In genomic region chr14:121721431-121721830, GRCm38 (mm10) we compare ENCODE assay signal across 18 mouse cellular contexts.
A peak's percentile ranks its signal among the peaks of the same experiment; 100 is the strongest.
DNase-seq lines count a peak whose midpoint lies in the region; ATAC-seq and TF ChIP-seq lines count a peak whose summit lies in the region.
"Had no signal": no experiment of that assay in that cellular context is flagged by ENCODE, and none has a peak within 500 bp of the region (broad histone marks: within the 10 kb centered on the region; RNA-seq: fewer than 3 reads in every experiment).

No protein-coding gene starts in this region.

- TF ChIP-seq CTCF in liver, postnatal 0 days (IDR thresholded peaks at IDR 0.05; ENCODE audit: low read depth) = no peak

- H3K9ac ChIP-seq in intestine, embryonic 14.5 days (ENCODE audit: low read length) = no peak overlapping the region
- H3K9ac ChIP-seq in intestine, embryonic 16.5 days (ENCODE audit: low read depth, low read length) = no peak overlapping the region
- H3K9ac ChIP-seq in liver, embryonic 12.5 days = no peak overlapping the region
- H3K9ac ChIP-seq in liver, postnatal 0 days (replicated peaks) = no peak overlapping the region
- no peak overlapping the region for H3K9ac ChIP-seq in forebrain, embryonic 16.5 days (replicated peaks; ENCODE audit: low read depth, low read length)
- H3K9ac ChIP-seq: forebrain, postnatal 0 days; liver, embryonic 13.5 days; midbrain, embryonic 12.5 days had no signal

- 0 out of 2 replicates have a peak overlapping the region, but pooled peaks have one; percentile 18 for H3K27ac ChIP-seq in intestine, embryonic 14.5 days (ENCODE audit: low read depth)
- H3K27ac ChIP-seq in intestine, embryonic 16.5 days (ENCODE audit: low read length) = no peak overlapping the region
- 0 out of 2 replicates have a peak overlapping the region, but pooled peaks have one; percentile 6 for H3K27ac ChIP-seq in liver, embryonic 12.5 days
- H3K27ac ChIP-seq in liver, postnatal 0 days (ENCODE audit: low read depth) = no peak overlapping the region
- H3K27ac ChIP-seq in forebrain, embryonic 16.5 days (ENCODE audit: low read length) = no peak overlapping the region
- H3K27ac ChIP-seq: limb, embryonic 10.5 days; liver, embryonic 13.5 days; midbrain, embryonic 12.5 days; stomach, postnatal 0 days had no signal

- ATAC-seq in intestine, embryonic 14.5 days (replicated peaks; ENCODE audit: low FRiP score, low TSS enrichment, low read depth) = no peak
- no peak for ATAC-seq in intestine, embryonic 16.5 days
- no peak for ATAC-seq in liver, embryonic 12.5 days
- ATAC-seq in liver, postnatal 0 days = no peak
- ATAC-seq in forebrain, embryonic 16.5 days = no peak
- ATAC-seq: forebrain, postnatal 0 days; lung, postnatal 0 days had no signal

- no peaks in the 10 kb centered on the region for H3K27me3 ChIP-seq in intestine, embryonic 14.5 days (replicated peaks; ENCODE audit: control insufficient read depth, insufficient read depth, low read length)
- no peaks in the 10 kb centered on the region for H3K27me3 ChIP-seq in intestine, embryonic 16.5 days (replicated peaks; ENCODE audit: control insufficient read depth, insufficient read depth, low read length)
- H3K27me3 ChIP-seq in liver, embryonic 12.5 days (replicated peaks) = no peaks in the 10 kb centered on the region
- no peaks in the 10 kb centered on the region for H3K27me3 ChIP-seq in liver, postnatal 0 days (ENCODE audit: insufficient read depth, low read length)
- H3K27me3 ChIP-seq in forebrain, embryonic 16.5 days (replicated peaks; ENCODE audit: control insufficient read depth, insufficient read depth, low read length) = no peaks in the 10 kb centered on the region
- H3K27me3 ChIP-seq: liver, embryonic 13.5 days; midbrain, embryonic 12.5 days had no signal

- DNase-seq in intestine, embryonic 14.5 days (ENCODE audit: low spot score) = no peak
- DNase-seq in liver, postnatal 0 days = no peak
- DNase-seq in heart, adult 9 months (ENCODE audit: low spot score in 2 of 2) = peak; percentile 69 to 71
- no peak for DNase-seq in embryo, embryonic 10 days (ENCODE audit: low spot score)
- DNase-seq: adrenal gland, postnatal 14 days; cerebellum, postnatal 10 days; forebrain, postnatal 0 days; kidney, postnatal 10 days; liver, embryonic 13.5 days; retina, postnatal 1 day; thymus, postnatal 14 days had no signal

- peaks cover 14% of the 10 kb centered on the region for H3K4me1 ChIP-seq in intestine, embryonic 14.5 days (replicated peaks; ENCODE audit: control insufficient read depth, insufficient read depth, low read length)
- peaks cover 5% of the 10 kb centered on the region; the same call in 1 of the 2 replicates for H3K4me1 ChIP-seq in intestine, embryonic 16.5 days (ENCODE audit: control insufficient read depth, insufficient read depth, low read length)
- H3K4me1 ChIP-seq in liver, embryonic 12.5 days = peaks cover 10% of the 10 kb centered on the region; the same call in 1 of the 2 replicates
- H3K4me1 ChIP-seq in liver, postnatal 0 days (ENCODE audit: insufficient read depth) = peaks cover 18% of the 10 kb centered on the region
- H3K4me1 ChIP-seq in forebrain, embryonic 16.5 days (replicated peaks; ENCODE audit: control insufficient read depth, insufficient read depth, low read length) = peaks cover 9% of the 10 kb centered on the region

- H3K36me3 ChIP-seq in intestine, embryonic 14.5 days (ENCODE audit: control insufficient read depth, insufficient read depth, low read length) = no peaks in the 10 kb centered on the region
- no peaks in the 10 kb centered on the region; the same call in 1 of the 2 replicates for H3K36me3 ChIP-seq in intestine, embryonic 16.5 days (ENCODE audit: control insufficient read depth, insufficient read depth, low read length)
- H3K36me3 ChIP-seq in liver, embryonic 12.5 days = no peaks in the 10 kb centered on the region
- H3K36me3 ChIP-seq in liver, postnatal 0 days (replicated peaks; ENCODE audit: insufficient read depth, low read length) = no peaks in the 10 kb centered on the region
- H3K36me3 ChIP-seq in forebrain, embryonic 16.5 days (ENCODE audit: control insufficient read depth, insufficient read depth) = no peaks in the 10 kb centered on the region
- H3K36me3 ChIP-seq: limb, embryonic 10.5 days; liver, embryonic 13.5 days; midbrain, embryonic 12.5 days had no signal

- 58% methylated on average over 5 of the region's 5 CpGs for WGBS in intestine, embryonic 14.5 days
- WGBS in intestine, embryonic 16.5 days = 51% methylated on average over 5 of the region's 5 CpGs
- 76% methylated on average over 5 of the region's 5 CpGs for WGBS in liver, embryonic 12.5 days (ENCODE audit: insufficient replicate concordance)
- 72% methylated on average over 5 of the region's 5 CpGs for whole genome bisulfite sequencing in liver, postnatal 0 days (ENCODE audit: insufficient replicate concordance)
- WGBS in forebrain, embryonic 16.5 days = 76% methylated on average over 5 of the region's 5 CpGs

- H3K4me3 ChIP-seq in intestine, embryonic 14.5 days (ENCODE audit: low read depth, low read length) = no peak overlapping the region
- no peak overlapping the region for H3K4me3 ChIP-seq in intestine, embryonic 16.5 days (ENCODE audit: low read length)
- H3K4me3 ChIP-seq in liver, embryonic 12.5 days = no peak overlapping the region
- H3K4me3 ChIP-seq in liver, postnatal 0 days (ENCODE audit: low read depth, low read length) = no peak overlapping the region
- H3K4me3 ChIP-seq in forebrain, embryonic 16.5 days (replicated peaks; ENCODE audit: low read length) = no peak overlapping the region
- H3K4me3 ChIP-seq: limb, embryonic 10.5 days; liver, embryonic 13.5 days; midbrain, embryonic 12.5 days had no signal

- TF ChIP-seq EP300 in liver, postnatal 0 days (IDR thresholded peaks at IDR 0.05; ENCODE audit: low read depth) = no peak

- H3K4me2 ChIP-seq in intestine, embryonic 14.5 days (ENCODE audit: low read length) = no peak overlapping the region
- H3K4me2 ChIP-seq in intestine, embryonic 16.5 days (ENCODE audit: low read depth, low read length) = no peak overlapping the region
- H3K4me2 ChIP-seq in liver, embryonic 12.5 days = no peak overlapping the region
- no peak overlapping the region for H3K4me2 ChIP-seq in liver, postnatal 0 days (ENCODE audit: low read depth, low read length)
- H3K4me2 ChIP-seq in forebrain, embryonic 16.5 days (ENCODE audit: low read length) = no peak overlapping the region
- H3K4me2 ChIP-seq: liver, embryonic 13.5 days; midbrain, embryonic 12.5 days had no signal

- H3K9me3 ChIP-seq in intestine, embryonic 14.5 days (ENCODE audit: control insufficient read depth, low read length) = no peaks in the 10 kb centered on the region
- no peaks in the 10 kb centered on the region for H3K9me3 ChIP-seq in intestine, embryonic 16.5 days (ENCODE audit: control insufficient read depth, low read length)
- H3K9me3 ChIP-seq in liver, embryonic 12.5 days (replicated peaks) = no peaks in the 10 kb centered on the region
- no peaks in the 10 kb centered on the region for H3K9me3 ChIP-seq in liver, postnatal 0 days (ENCODE audit: low read length)
- H3K9me3 ChIP-seq in forebrain, embryonic 16.5 days (ENCODE audit: control insufficient read depth, low read length) = no peaks in the 10 kb centered on the region
- H3K9me3 ChIP-seq: limb, embryonic 10.5 days; liver, embryonic 13.5 days; midbrain, embryonic 12.5 days had no signal

Comparison
In these comparisons a context has a peak if more than half of its experiments do, and no peak if none do; other contexts are left out.
1. H3K27ac ChIP-seq: peak in intestine, embryonic 14.5 days (single experiment) and liver, embryonic 12.5 days (single experiment); none in intestine, embryonic 16.5 days (single experiment), liver, postnatal 0 days (single experiment) and forebrain, embryonic 16.5 days (single experiment).
2. DNase-seq: peak in heart, adult 9 months (2 of 2); none in intestine, embryonic 14.5 days (single experiment), liver, postnatal 0 days (single experiment) and embryo, embryonic 10 days (single experiment).